Mouse (Mus musculus): ENCODE results near the gene Ecm2. TPM values are rescaled to one million over a fixed set of nuclear protein-coding genes. Genes with fewer than 3 reads are reported as not detected.

The Ecm2 gene
- total RNA-seq (2012; rRNA removed) (under 0.01 and 0.04 TPM in 2 replicates), total RNA-seq (2014; rRNA removed) (not detected in 2 replicates), polyA plus RNA-seq (2012; ENCODE audit: insufficient read length, low read depth) (0.08 and 0.14 TPM in 2 replicates)

- no peak for TF ChIP-seq MYC (IDR thresholded peaks at IDR 0.05; ENCODE audit: low read depth, low read length)
- Histone ChIP-seq H3K4me2 (ENCODE audit: insufficient read depth, low read depth, poor library complexity, severe bottlenecking) (peak within 1 kb of the TSS; percentile 61), H3K4me3 (replicated peaks in 1 of 3; ENCODE audit: low read depth in 2 of 3, low read length in 2 of 3, poor library complexity in 1 of 3) (no peak within 1 kb of the TSS), H3K79me2 (replicated peaks; ENCODE audit: control insufficient read depth, extremely low read depth, insufficient read depth, poor library complexity, severe bottlenecking) (no peaks in the 10 kb centered on the region), H3K36me3 (replicated peaks in 1 of 2; ENCODE audit: control insufficient read depth in 1 of 2, insufficient read depth in 1 of 2, low read length in 1 of 2) (no peaks in the 10 kb centered on the region), H3K4me1 (ENCODE audit: control insufficient read depth in 1 of 2, insufficient read depth in 2 of 2) (no peaks in the 10 kb centered on the region), H3K27ac (ENCODE audit: insufficient read depth, low read depth) (no peak within 1 kb of the TSS), H3K9ac (ENCODE audit: insufficient read depth, low read depth) (no peak within 1 kb of the TSS), H3K27me3 (replicated peaks) (no peaks in the 10 kb centered on the region), H3K9me3 (replicated peaks; ENCODE audit: low read length) (no peaks in the 10 kb centered on the region)
- dilution Hi-C loops (cut with MboI; ENCODE audit: extremely low pct_ligation_motif_present, extremely low pct_unique_long_range_greater_than_20kb, low sequenced_read_pairs): no loop called here
- no peak for DNase-seq (ENCODE audit: extremely low read depth)
- in situ Hi-C loops (cut with MboI; ENCODE audit: low pct_ligation_motif_present, low pct_unique_long_range_greater_than_20kb, low sequenced_read_pairs): no loop called here
Measured at GRCm38 (mm10) chr13:49504510-49504909, at the start of gene Ecm2. Gene Ecm2, plus strand, starts transcription at chr13:49504810.

- no peak overlapping the region for H3K27ac ChIP-seq (ENCODE audit: insufficient read depth, low read depth)
- H3K27me3 ChIP-seq (replicated peaks): no peaks in the 10 kb centered on the region
- H3K4me1 ChIP-seq (ENCODE audit: control insufficient read depth in 1 of 2, insufficient read depth in 2 of 2): peaks cover 0 to 11% of the 10 kb centered on the region in 2 experiments; a peak in 1 of 4 replicates
- H3K9ac ChIP-seq (ENCODE audit: insufficient read depth, low read depth): no peak overlapping the region
- in situ Hi-C loops (cut with MboI; ENCODE audit: low pct_ligation_motif_present, low pct_unique_long_range_greater_than_20kb, low sequenced_read_pairs): no loop called here
- dilution Hi-C loops (cut with MboI; ENCODE audit: extremely low pct_ligation_motif_present, extremely low pct_unique_long_range_greater_than_20kb, low sequenced_read_pairs): no loop called here
- H3K4me3 ChIP-seq (replicated peaks in 1 of 3; ENCODE audit: low read depth in 2 of 3, low read length in 2 of 3, poor library complexity in 1 of 3): no peak overlapping the region
- TF ChIP-seq IRF4 (IDR thresholded peaks at IDR 0.05; ENCODE audit: low read depth, low read length): no peak
- TF ChIP-seq MAX (IDR thresholded peaks at IDR 0.05; ENCODE audit: low read length): no peak
- TF ChIP-seq TBP (conservative IDR thresholded peaks at IDR 0.05; ENCODE audit: low read depth, low read length): no peak
- TF ChIP-seq UBTF (IDR thresholded peaks at IDR 0.05; ENCODE audit: low read depth, low read length): no peak
- no peak for TF ChIP-seq CHD1 (IDR thresholded peaks at IDR 0.05; ENCODE audit: low read depth, low read length)
- no peak for TF ChIP-seq RCOR1 (conservative IDR thresholded peaks at IDR 0.05; ENCODE audit: low read depth, low read length)
- TF ChIP-seq MEF2A (IDR thresholded peaks at IDR 0.05; ENCODE audit: borderline replicate concordance, low read depth, low read length): no peak
- TF ChIP-seq ELF1 (IDR thresholded peaks at IDR 0.05; ENCODE audit: low read depth, low read length): no peak
- no peak for TF ChIP-seq BHLHE40 (IDR thresholded peaks at IDR 0.05; ENCODE audit: low read depth, low read length)
- TF ChIP-seq MYC (IDR thresholded peaks at IDR 0.05; ENCODE audit: low read depth, low read length): no peak
- TF ChIP-seq NELFE (IDR thresholded peaks at IDR 0.05; ENCODE audit: low read depth, low read length): no peak
- TF ChIP-seq HCFC1 (IDR thresholded peaks at IDR 0.05; ENCODE audit: low read depth, low read length): no peak
- no peak for TF ChIP-seq SMC3 (IDR thresholded peaks at IDR 0.05; ENCODE audit: low read depth, low read length)
- TF ChIP-seq ZC3H11A (IDR thresholded peaks at IDR 0.05; ENCODE audit: low read depth, low read length): no peak
- TF ChIP-seq ETS1 (conservative IDR thresholded peaks at IDR 0.05; ENCODE audit: low read depth, low read length): no peak
- TF ChIP-seq ZKSCAN1 (IDR thresholded peaks at IDR 0.05; ENCODE audit: borderline replicate concordance, low read depth, low read length): no peak
- no peak for TF ChIP-seq USF1 (IDR thresholded peaks at IDR 0.05; ENCODE audit: low read depth, low read length)
- TF ChIP-seq RAD21 (IDR thresholded peaks at IDR 0.05; ENCODE audit: low read depth, low read length): no peak
- TF ChIP-seq JUND (conservative IDR thresholded peaks at IDR 0.05; ENCODE audit: low read depth, low read length): no peak
- no peak overlapping the region for H3K4me2 ChIP-seq (ENCODE audit: insufficient read depth, low read depth, poor library complexity, severe bottlenecking)
- no peak for DNase-seq (ENCODE audit: extremely low read depth)
- H3K36me3 ChIP-seq (replicated peaks in 1 of 2; ENCODE audit: control insufficient read depth in 1 of 2, insufficient read depth in 1 of 2, low read length in 1 of 2): peaks cover 28 to 88% of the 10 kb centered on the region in 2 experiments
- no peaks in the 10 kb centered on the region for H3K79me2 ChIP-seq (replicated peaks; ENCODE audit: control insufficient read depth, extremely low read depth, insufficient read depth, poor library complexity, severe bottlenecking)
- no peaks in the 10 kb centered on the region for H3K9me3 ChIP-seq (replicated peaks; ENCODE audit: low read length)
Measured at GRCm38 (mm10) chr13:49460276-49460675, 44.3 kb upstream of the Ecm2 start.

All from CH12.LX (cell line).